Mouse (Mus musculus): Measurements from ENCODE around the gene Lyl1.
A peak's percentile ranks its signal among the peaks of the same experiment; 100 is the strongest.

DNA sequence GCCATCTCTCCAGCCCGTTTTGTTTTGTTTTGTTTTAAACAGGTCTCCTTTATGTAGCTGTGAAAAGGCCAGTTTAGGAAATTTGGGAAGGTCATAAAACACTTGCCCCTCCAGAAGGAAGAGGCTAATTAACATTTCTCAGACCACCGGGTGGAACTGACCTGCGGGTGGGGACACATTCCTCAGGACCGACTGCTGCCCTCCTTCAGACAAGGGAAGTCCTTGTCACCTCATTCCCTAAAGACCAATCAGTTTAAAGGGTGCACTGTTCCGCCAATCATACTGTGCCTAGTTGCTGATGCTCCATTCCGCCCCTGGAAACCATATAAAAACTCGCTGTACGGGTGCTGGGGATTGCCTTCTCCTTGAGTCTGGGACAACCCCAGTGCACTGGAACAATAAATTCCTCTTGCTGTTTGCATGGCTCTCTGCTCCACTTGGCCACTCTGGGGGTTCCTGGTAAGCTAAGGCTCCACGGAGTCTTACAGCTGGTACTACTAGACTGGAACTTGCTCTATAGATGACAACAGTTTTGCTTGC lies 48.1 kb upstream of the Lyl1 start:
- TF ChIP-seq CTCF (IDR thresholded peaks at IDR 0.05; ENCODE audit: low read depth, low read length) (no peak), EP300 (IDR thresholded peaks at IDR 0.05; ENCODE audit: insufficient read depth, low read depth, low read length) (peak; percentile 90), POLR2A (IDR thresholded peaks at IDR 0.05; ENCODE audit: insufficient read depth, low read length) (peak; percentile 97)

Measured in ES-Bruce4 (cell line).